In the genomic region with DNA sequence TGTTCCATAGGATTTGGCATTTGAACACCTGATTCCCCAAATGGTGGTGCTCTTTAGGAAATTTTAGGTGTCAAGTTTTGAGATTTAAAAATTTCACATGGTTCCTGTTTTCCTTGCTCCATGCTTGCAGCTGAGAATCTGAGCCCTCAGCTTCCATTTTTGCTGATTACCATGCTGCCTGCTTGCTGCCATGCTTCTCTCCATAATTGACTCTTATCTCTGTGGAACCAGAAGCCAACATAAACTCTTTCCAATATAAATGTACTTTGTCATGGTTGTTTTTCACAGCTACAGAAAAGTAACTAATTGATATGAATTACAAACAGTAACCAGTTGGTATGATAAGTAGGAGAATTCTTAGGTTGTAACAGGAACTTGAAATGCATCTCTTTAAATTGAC, we compare ENCODE assay signal across 16 mouse cellular contexts.
"Had no signal": no experiment of that assay in that cellular context is flagged by ENCODE, and none has a peak within 500 bp of the region (broad histone marks: within the 10 kb centered on the region; RNA-seq: fewer than 3 reads in every experiment).

No protein-coding gene starts in this region.

- H3K4me2 ChIP-seq: neural tube, embryonic 13.5 days; neural tube, embryonic 15.5 days; stomach, embryonic 15.5 days had no signal

- H3K4me1 ChIP-seq: neural tube, embryonic 13.5 days; neural tube, embryonic 15.5 days; stomach, embryonic 15.5 days had no signal

- H3K9ac ChIP-seq: neural tube, embryonic 13.5 days; neural tube, embryonic 15.5 days; stomach, embryonic 15.5 days had no signal

- H3K36me3 ChIP-seq: neural tube, embryonic 13.5 days; neural tube, embryonic 15.5 days; stomach, embryonic 15.5 days had no signal

- H3K9me3 ChIP-seq: neural tube, embryonic 13.5 days; neural tube, embryonic 15.5 days; stomach, embryonic 15.5 days had no signal

- DNase-seq: retina, postnatal 1 day; right cerebral cortex, adult 18-20 months; right cerebral cortex, postnatal 14 days; right cerebral cortex, postnatal 25 days; right cerebral cortex, postnatal 4 days; spleen, adult 18-20 months; thymus, adult 18-20 months; thymus, adult 2 months; thymus, postnatal 14 days; thymus, postnatal 25 days; thymus, postnatal 36 days; thymus, postnatal 4 days had no signal

- H3K4me3 ChIP-seq: neural tube, embryonic 13.5 days; neural tube, embryonic 15.5 days; stomach, embryonic 15.5 days had no signal

- H3K27me3 ChIP-seq: neural tube, embryonic 13.5 days; neural tube, embryonic 15.5 days; stomach, embryonic 15.5 days had no signal

- H3K27ac ChIP-seq: neural tube, embryonic 13.5 days; neural tube, embryonic 15.5 days; stomach, embryonic 15.5 days; stomach, postnatal 0 days had no signal
